Mouse (Mus musculus): ENCODE results near the gene AB124611.
"Not testable (repeated sequence)": the region's sequence is repeated elsewhere in the genome, so short reads cannot be mapped to it uniquely, and the experiment has no call there.

AB124611 gene

GRCm38 (mm10) chr9:21525937-21526633, at the start of gene AB124611:
Gene AB124611 (plus strand): TSS chr9:21526176.
- DNase-seq (ENCODE audit: low spot score) = no peak

- DNase-seq (ENCODE audit: low spot score) = no peak
Measured at GRCm38 (mm10) chr9:21477707-21478106, 48.3 kb upstream of the AB124611 start.

- DNase-seq (ENCODE audit: low spot score) = no peak
Measured at GRCm38 (mm10) chr9:21484065-21484464, 41.9 kb upstream of the AB124611 start.

GRCm38 (mm10) chr9:21488246-21488645, 37.7 kb upstream of the AB124611 start:
- DNase-seq (ENCODE audit: low spot score) = not testable (repeated sequence)

GRCm38 (mm10) chr9:21490696-21491095, 35.3 kb upstream of the AB124611 start:
- no peak for DNase-seq (ENCODE audit: low spot score)

- DNase-seq (ENCODE audit: low spot score) = no peak
Measured at GRCm38 (mm10) chr9:21493907-21494306, 32.1 kb upstream of the AB124611 start.

- DNase-seq (ENCODE audit: low spot score) = no peak
Measured at GRCm38 (mm10) chr9:21494726-21495125, 31.2 kb upstream of the AB124611 start.

- DNase-seq (ENCODE audit: low spot score) = peak; percentile 55
Measured at GRCm38 (mm10) chr9:21496308-21497049, 29.5 kb upstream of the AB124611 start.

- no peak for DNase-seq (ENCODE audit: low spot score)
Measured at GRCm38 (mm10) chr9:21497050-21497542, 28.9 kb upstream of the AB124611 start.

GRCm38 (mm10) chr9:21497664-21498063, 28.3 kb upstream of the AB124611 start:
- no peak for DNase-seq (ENCODE audit: low spot score)

- no peak for DNase-seq (ENCODE audit: low spot score)
Measured at GRCm38 (mm10) chr9:21498284-21498902, 27.6 kb upstream of the AB124611 start.

GRCm38 (mm10) chr9:21503352-21503751, 22.6 kb upstream of the AB124611 start:
- no peak for DNase-seq (ENCODE audit: low spot score)

GRCm38 (mm10) chr9:21505767-21506166, 20.2 kb upstream of the AB124611 start:
- DNase-seq (ENCODE audit: low spot score) = no peak

- DNase-seq (ENCODE audit: low spot score) = no peak
Measured at GRCm38 (mm10) chr9:21507753-21508430, 18.1 kb upstream of the AB124611 start.

GRCm38 (mm10) chr9:21508871-21509404, 17.0 kb upstream of the AB124611 start:
- no peak for DNase-seq (ENCODE audit: low spot score)

GRCm38 (mm10) chr9:21509772-21510688, 15.9 kb upstream of the AB124611 start, which contains the start of gene Tmed1:
Gene Tmed1 (minus strand): TSS chr9:21510252.
- DNase-seq (ENCODE audit: low spot score) = peak; percentile 94

- no peak for DNase-seq (ENCODE audit: low spot score)
Measured at GRCm38 (mm10) chr9:21510689-21511015, 15.3 kb upstream of the AB124611 start.

GRCm38 (mm10) chr9:21511052-21511451, 14.9 kb upstream of the AB124611 start:
- no peak for DNase-seq (ENCODE audit: low spot score)

- no peak for DNase-seq (ENCODE audit: low spot score)
Measured at GRCm38 (mm10) chr9:21513466-21513865, 12.5 kb upstream of the AB124611 start.

- peak; percentile 44 for DNase-seq (ENCODE audit: low spot score)
Measured at GRCm38 (mm10) chr9:21517947-21518495, 8.0 kb upstream of the AB124611 start.

GRCm38 (mm10) chr9:21518690-21519089, 7.3 kb upstream of the AB124611 start:
- not testable (repeated sequence) for DNase-seq (ENCODE audit: low spot score)

Measured in urinary bladder, postnatal 14 days (tissue).